Mouse (Mus musculus): ENCODE data around the gene Msi2. TPM values are rescaled to one million over a fixed set of nuclear protein-coding genes. Genes with fewer than 3 reads are reported as not detected.
A peak's percentile ranks its signal among the peaks of the same experiment; 100 is the strongest.

The Msi2 gene
- total and polyA plus RNA-seq, 2 experiments, result 6.4 to 10.8 TPM

DNA sequence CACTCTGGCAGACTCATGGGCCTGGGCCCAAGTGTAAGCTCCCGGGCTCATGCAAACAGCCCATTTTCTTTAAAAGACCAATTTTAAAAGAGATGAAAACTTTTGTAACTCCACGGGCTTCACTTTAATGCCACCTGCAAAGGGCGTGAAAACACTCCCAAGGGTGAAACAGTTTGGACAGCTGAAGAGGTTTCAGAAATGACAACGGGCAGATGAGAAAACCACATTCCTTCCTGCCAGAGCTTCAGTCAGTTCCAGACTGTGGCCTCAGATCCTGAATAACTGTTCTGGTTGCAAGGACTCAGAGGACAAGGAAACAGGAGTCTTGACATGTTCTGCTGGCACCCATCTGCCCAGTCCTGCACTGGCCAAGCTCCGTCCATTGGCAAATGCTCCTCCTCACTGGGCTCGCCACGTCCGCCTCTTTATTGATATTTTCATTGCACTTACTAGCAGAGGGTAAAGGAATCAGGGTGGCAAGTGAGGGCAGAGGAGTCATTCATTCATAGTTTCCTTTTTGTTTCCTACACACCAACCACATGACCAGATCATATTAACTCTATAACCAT, 207.9 kb downstream of the Msi2 start:
- 54% methylated on average over 8 of the region's 8 CpGs for WGBS
- DNase-seq (ENCODE audit: extremely low read depth, low read depth, low spot score), result peak; percentile 76

GRCm38 (mm10) chr11:88509464-88509863, 208.8 kb downstream of the Msi2 start:
- Histone ChIP-seq H3K36me3 (ENCODE audit: control insufficient read depth, insufficient read depth, low read length) (no peaks in the 10 kb centered on the region), H3K27me3 (ENCODE audit: control insufficient read depth, insufficient read depth, low read length) (no peaks in the 10 kb centered on the region), H3K4me3 (ENCODE audit: insufficient read depth, low read depth, low read length) (no peak overlapping the region), H3K27ac (replicated peaks; ENCODE audit: insufficient read depth, low read depth, low read length) (no peak overlapping the region), H3K9ac (ENCODE audit: low read depth, low read length) (no peak overlapping the region), H3K79me2 (ENCODE audit: control insufficient read depth, insufficient read depth, low read length) (no peaks in the 10 kb centered on the region; the same call in 1 of the 2 replicates), H3K4me1 (ENCODE audit: control insufficient read depth, insufficient read depth, low read length) (peaks cover 12% of the 10 kb centered on the region)
- TF ChIP-seq CTCF (IDR thresholded peaks at IDR 0.05; ENCODE audit: low read depth, low read length) (no peak), POLR2A (IDR thresholded peaks at IDR 0.05; ENCODE audit: extremely low read depth, insufficient read depth, low read length) (no peak)
- no peak for DNase-seq (ENCODE audit: extremely low read depth, low read depth, low spot score)
- 93% methylated on average over 4 of the region's 4 CpGs for WGBS

More for the DNA sequence above, 207.9 kb downstream of the Msi2 start:
- TF ChIP-seq CTCF (IDR thresholded peaks at IDR 0.05; ENCODE audit: low read depth, low read length) (no peak), POLR2A (IDR thresholded peaks at IDR 0.05; ENCODE audit: extremely low read depth, insufficient read depth, low read length) (no peak)
- H3K79me2 ChIP-seq (ENCODE audit: control insufficient read depth, insufficient read depth, low read length), result no peaks in the 10 kb centered on the region; the same call in 1 of the 2 replicates
- no peaks in the 10 kb centered on the region for H3K36me3 ChIP-seq (ENCODE audit: control insufficient read depth, insufficient read depth, low read length)
- H3K9ac ChIP-seq (ENCODE audit: low read depth, low read length), result no peak overlapping the region
- no peaks in the 10 kb centered on the region for H3K27me3 ChIP-seq (ENCODE audit: control insufficient read depth, insufficient read depth, low read length)
- H3K27ac ChIP-seq (replicated peaks; ENCODE audit: insufficient read depth, low read depth, low read length), result no peak overlapping the region
- peaks cover 15% of the 10 kb centered on the region for H3K4me1 ChIP-seq (ENCODE audit: control insufficient read depth, insufficient read depth, low read length)
- H3K4me3 ChIP-seq (ENCODE audit: insufficient read depth, low read depth, low read length), result no peak overlapping the region

GRCm38 (mm10) chr11:88508133-88508532, 210.2 kb downstream of the Msi2 start:
- H3K9ac ChIP-seq (ENCODE audit: low read depth, low read length), result no peak overlapping the region
- peaks cover 5% of the 10 kb centered on the region for H3K4me1 ChIP-seq (ENCODE audit: control insufficient read depth, insufficient read depth, low read length)
- DNase-seq (ENCODE audit: extremely low read depth, low read depth, low spot score), result no peak
- H3K36me3 ChIP-seq (ENCODE audit: control insufficient read depth, insufficient read depth, low read length), result no peaks in the 10 kb centered on the region
- TF ChIP-seq CTCF (IDR thresholded peaks at IDR 0.05; ENCODE audit: low read depth, low read length) (no peak), POLR2A (IDR thresholded peaks at IDR 0.05; ENCODE audit: extremely low read depth, insufficient read depth, low read length) (no peak)
- H3K4me3 ChIP-seq (ENCODE audit: insufficient read depth, low read depth, low read length), result no peak overlapping the region
- H3K27ac ChIP-seq (replicated peaks; ENCODE audit: insufficient read depth, low read depth, low read length), result no peak overlapping the region
- H3K79me2 ChIP-seq (ENCODE audit: control insufficient read depth, insufficient read depth, low read length), result no peaks in the 10 kb centered on the region; the same call in 1 of the 2 replicates
- no peaks in the 10 kb centered on the region for H3K27me3 ChIP-seq (ENCODE audit: control insufficient read depth, insufficient read depth, low read length)
- WGBS, result 94% methylated on average over 7 of the region's 7 CpGs

DNA sequence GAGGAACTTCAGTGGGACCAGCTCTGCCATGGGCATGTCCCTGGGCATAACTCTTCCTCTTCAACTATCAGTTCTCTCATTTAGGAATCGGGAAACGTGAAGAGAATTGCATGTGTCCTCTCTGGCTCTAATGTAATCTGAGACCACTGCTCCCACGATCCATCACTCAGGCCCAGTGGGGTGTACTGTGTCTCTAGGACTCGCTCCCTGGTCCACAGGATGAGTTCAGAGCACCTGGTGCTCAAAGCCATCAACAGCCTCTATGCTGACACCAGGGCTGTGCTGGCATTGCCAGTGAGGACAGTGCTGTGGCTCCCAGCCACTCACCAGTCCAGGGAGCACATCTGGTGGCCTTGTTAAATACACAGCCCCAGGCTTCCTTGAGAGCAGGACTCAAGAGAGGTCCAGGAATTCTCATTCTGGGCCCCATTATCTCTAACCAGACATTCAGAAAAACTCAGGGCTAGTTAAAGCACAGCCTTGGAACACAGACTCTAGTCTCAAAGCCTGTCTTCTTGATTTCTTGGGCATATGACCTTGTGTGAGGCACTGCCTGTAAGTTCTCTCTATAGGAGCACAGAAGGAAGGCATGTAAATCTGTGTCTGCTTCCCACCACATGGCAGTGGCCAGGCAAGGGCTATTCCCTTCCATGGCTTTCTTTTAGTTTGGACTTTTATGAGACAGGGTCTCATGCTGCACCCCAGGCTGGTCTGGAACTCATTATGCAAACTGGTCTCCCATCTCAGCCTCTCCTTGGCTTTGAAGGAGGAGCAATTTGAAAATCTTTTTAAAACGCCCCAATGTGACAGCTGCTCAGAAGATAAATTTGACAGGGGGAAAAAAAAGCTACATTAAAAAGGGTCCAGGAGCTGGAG, 211.5 kb downstream of the Msi2 start:
- WGBS, result 93% methylated on average over 5 of the region's 5 CpGs
- TF ChIP-seq CTCF (IDR thresholded peaks at IDR 0.05; ENCODE audit: low read depth, low read length), result no peak
- no peak for TF ChIP-seq POLR2A (IDR thresholded peaks at IDR 0.05; ENCODE audit: extremely low read depth, insufficient read depth, low read length)
- H3K9ac ChIP-seq (ENCODE audit: low read depth, low read length), result no peak overlapping the region
- H3K27me3 ChIP-seq (ENCODE audit: control insufficient read depth, insufficient read depth, low read length), result no peaks in the 10 kb centered on the region
- H3K79me2 ChIP-seq (ENCODE audit: control insufficient read depth, insufficient read depth, low read length), result no peaks in the 10 kb centered on the region
- H3K36me3 ChIP-seq (ENCODE audit: control insufficient read depth, insufficient read depth, low read length), result no peaks in the 10 kb centered on the region
- no peak overlapping the region for H3K27ac ChIP-seq (replicated peaks; ENCODE audit: insufficient read depth, low read depth, low read length)
- no peak for DNase-seq (ENCODE audit: extremely low read depth, low read depth, low spot score)
- no peak overlapping the region for H3K4me3 ChIP-seq (ENCODE audit: insufficient read depth, low read depth, low read length)
- peaks cover 3% of the 10 kb centered on the region for H3K4me1 ChIP-seq (ENCODE audit: control insufficient read depth, insufficient read depth, low read length)

- Histone ChIP-seq H3K9ac (ENCODE audit: low read depth, low read length) (no peak overlapping the region), H3K4me3 (ENCODE audit: insufficient read depth, low read depth, low read length) (no peak overlapping the region), H3K36me3 (ENCODE audit: control insufficient read depth, insufficient read depth, low read length) (no peaks in the 10 kb centered on the region), H3K27ac (replicated peaks; ENCODE audit: insufficient read depth, low read depth, low read length) (no peak overlapping the region), H3K4me1 (ENCODE audit: control insufficient read depth, insufficient read depth, low read length) (peaks cover 3% of the 10 kb centered on the region), H3K79me2 (ENCODE audit: control insufficient read depth, insufficient read depth, low read length) (no peaks in the 10 kb centered on the region; the same call in 1 of the 2 replicates), H3K27me3 (ENCODE audit: control insufficient read depth, insufficient read depth, low read length) (no peaks in the 10 kb centered on the region)
- whole genome bisulfite sequencing, result 97% methylated on average over 13 of the region's 13 CpGs
- no peak for DNase-seq (ENCODE audit: extremely low read depth, low read depth, low spot score)
- TF ChIP-seq POLR2A (IDR thresholded peaks at IDR 0.05; ENCODE audit: extremely low read depth, insufficient read depth, low read length), result no peak
- no peak for TF ChIP-seq CTCF (IDR thresholded peaks at IDR 0.05; ENCODE audit: low read depth, low read length)
Measured at GRCm38 (mm10) chr11:88506109-88506508, 212.2 kb downstream of the Msi2 start.
